Mouse (Mus musculus): ENCODE results near the gene Camk2d. TPM values are rescaled to one million over a fixed set of nuclear protein-coding genes. Genes with fewer than 3 reads are reported as not detected.

Camk2d gene
- total RNA-seq, 1 experiment = 12.4 TPM

GRCm38 (mm10) chr3:126795904-126796303 lies 199.8 kb downstream of the Camk2d start:
- Histone ChIP-seq H3K4me3 (ENCODE audit: insufficient read depth in 1 of 2, low read depth in 1 of 2, low read length in 2 of 2, poor library complexity in 1 of 2, severe bottlenecking in 1 of 2) (no peak overlapping the region), H3K27ac (ENCODE audit: insufficient read depth, low read depth, low read length, poor library complexity, severe bottlenecking) (no peak overlapping the region), H3K4me1 (ENCODE audit: control insufficient read depth in 2 of 2, insufficient read depth in 2 of 2, low read length in 2 of 2, poor library complexity in 1 of 2) (no peaks in the 10 kb centered on the region), H3K9ac (ENCODE audit: insufficient read depth, low read depth, low read length, poor library complexity, severe bottlenecking) (no peak overlapping the region), H3K9me3 (ENCODE audit: control insufficient read depth, insufficient read depth, low read depth, low read length) (no peaks in the 10 kb centered on the region), H3K36me3 (ENCODE audit: control insufficient read depth, insufficient read depth, low read length, poor library complexity, severe bottlenecking) (no peaks in the 10 kb centered on the region)
- DNase-seq (ENCODE audit: low read depth, low spot score) = no peak
- in situ Hi-C loops (cut with MboI; ENCODE audit: low sequenced_read_pairs in 2 of 2, unreplicated experiment in 2 of 2) = no loop called here
- TF ChIP-seq HCFC1 (IDR thresholded peaks at IDR 0.05; ENCODE audit: borderline replicate concordance, insufficient read depth, low read length) = no peak
- no peak for TF ChIP-seq ZC3H11A (IDR thresholded peaks at IDR 0.05; ENCODE audit: borderline replicate concordance, low read depth, low read length)
- TF ChIP-seq CHD2 (IDR thresholded peaks at IDR 0.05; ENCODE audit: low read depth, low read length) = no peak
- TF ChIP-seq MAFK (IDR thresholded peaks at IDR 0.05; ENCODE audit: insufficient read depth, low read depth, low read length) = no peak
- TF ChIP-seq ZNF384 (IDR thresholded peaks at IDR 0.05; ENCODE audit: low read depth, low read length) = no peak

- in situ Hi-C loops (cut with MboI; ENCODE audit: low sequenced_read_pairs in 2 of 2, unreplicated experiment in 2 of 2) = no loop called here
- no peak for DNase-seq (ENCODE audit: low read depth, low spot score)
- Histone ChIP-seq H3K9me3 (ENCODE audit: control insufficient read depth, insufficient read depth, low read depth, low read length) (no peaks in the 10 kb centered on the region), H3K4me1 (ENCODE audit: control insufficient read depth in 2 of 2, insufficient read depth in 2 of 2, low read length in 2 of 2, poor library complexity in 1 of 2) (no peaks in the 10 kb centered on the region), H3K36me3 (ENCODE audit: control insufficient read depth, insufficient read depth, low read length, poor library complexity, severe bottlenecking) (no peaks in the 10 kb centered on the region), H3K9ac (ENCODE audit: insufficient read depth, low read depth, low read length, poor library complexity, severe bottlenecking) (no peak overlapping the region), H3K27ac (ENCODE audit: insufficient read depth, low read depth, low read length, poor library complexity, severe bottlenecking) (no peak overlapping the region), H3K4me3 (ENCODE audit: insufficient read depth in 1 of 2, low read depth in 1 of 2, low read length in 2 of 2, poor library complexity in 1 of 2, severe bottlenecking in 1 of 2) (no peak overlapping the region)
- no peak for TF ChIP-seq ZNF384 (IDR thresholded peaks at IDR 0.05; ENCODE audit: low read depth, low read length)
- no peak for TF ChIP-seq ZC3H11A (IDR thresholded peaks at IDR 0.05; ENCODE audit: borderline replicate concordance, low read depth, low read length)
- no peak for TF ChIP-seq CHD2 (IDR thresholded peaks at IDR 0.05; ENCODE audit: low read depth, low read length)
- TF ChIP-seq MAFK (IDR thresholded peaks at IDR 0.05; ENCODE audit: insufficient read depth, low read depth, low read length) = no peak
Measured at GRCm38 (mm10) chr3:126797025-126797424, 200.9 kb downstream of the Camk2d start.

GRCm38 (mm10) chr3:126797810-126798209 lies 201.7 kb downstream of the Camk2d start:
- in situ Hi-C loops (cut with MboI; ENCODE audit: low sequenced_read_pairs in 2 of 2, unreplicated experiment in 2 of 2) = no loop called here
- TF ChIP-seq HCFC1 (IDR thresholded peaks at IDR 0.05; ENCODE audit: borderline replicate concordance, insufficient read depth, low read length) (no peak), ZNF384 (IDR thresholded peaks at IDR 0.05; ENCODE audit: low read depth, low read length) (no peak), MAFK (IDR thresholded peaks at IDR 0.05; ENCODE audit: insufficient read depth, low read depth, low read length) (no peak), CHD2 (IDR thresholded peaks at IDR 0.05; ENCODE audit: low read depth, low read length) (no peak), ZC3H11A (IDR thresholded peaks at IDR 0.05; ENCODE audit: borderline replicate concordance, low read depth, low read length) (no peak)
- no peak overlapping the region for H3K27ac ChIP-seq (ENCODE audit: insufficient read depth, low read depth, low read length, poor library complexity, severe bottlenecking)
- no peaks in the 10 kb centered on the region for H3K36me3 ChIP-seq (ENCODE audit: control insufficient read depth, insufficient read depth, low read length, poor library complexity, severe bottlenecking)
- H3K4me1 ChIP-seq (ENCODE audit: control insufficient read depth in 2 of 2, insufficient read depth in 2 of 2, low read length in 2 of 2, poor library complexity in 1 of 2) = no peaks in the 10 kb centered on the region
- no peak for DNase-seq (ENCODE audit: low read depth, low spot score)
- H3K9me3 ChIP-seq (ENCODE audit: control insufficient read depth, insufficient read depth, low read depth, low read length) = no peaks in the 10 kb centered on the region
- H3K9ac ChIP-seq (ENCODE audit: insufficient read depth, low read depth, low read length, poor library complexity, severe bottlenecking) = no peak overlapping the region
- H3K4me3 ChIP-seq (ENCODE audit: insufficient read depth in 1 of 2, low read depth in 1 of 2, low read length in 2 of 2, poor library complexity in 1 of 2, severe bottlenecking in 1 of 2) = no peak overlapping the region

GRCm38 (mm10) chr3:126802988-126803387 lies 206.9 kb downstream of the Camk2d start:
- Histone ChIP-seq H3K36me3 (ENCODE audit: control insufficient read depth, insufficient read depth, low read length, poor library complexity, severe bottlenecking) (no peaks in the 10 kb centered on the region), H3K4me3 (ENCODE audit: insufficient read depth in 1 of 2, low read depth in 1 of 2, low read length in 2 of 2, poor library complexity in 1 of 2, severe bottlenecking in 1 of 2) (no peak overlapping the region), H3K9ac (ENCODE audit: insufficient read depth, low read depth, low read length, poor library complexity, severe bottlenecking) (no peak overlapping the region), H3K9me3 (ENCODE audit: control insufficient read depth, insufficient read depth, low read depth, low read length) (no peaks in the 10 kb centered on the region), H3K4me1 (ENCODE audit: control insufficient read depth in 2 of 2, insufficient read depth in 2 of 2, low read length in 2 of 2, poor library complexity in 1 of 2) (no peaks in the 10 kb centered on the region), H3K27ac (ENCODE audit: insufficient read depth, low read depth, low read length, poor library complexity, severe bottlenecking) (no peak overlapping the region)
- in situ Hi-C loops (cut with MboI; ENCODE audit: low sequenced_read_pairs in 2 of 2, unreplicated experiment in 2 of 2) = no loop called here
- TF ChIP-seq ZC3H11A (IDR thresholded peaks at IDR 0.05; ENCODE audit: borderline replicate concordance, low read depth, low read length) = no peak
- TF ChIP-seq MAFK (IDR thresholded peaks at IDR 0.05; ENCODE audit: insufficient read depth, low read depth, low read length) = no peak
- TF ChIP-seq ZNF384 (IDR thresholded peaks at IDR 0.05; ENCODE audit: low read depth, low read length) = no peak
- TF ChIP-seq CHD2 (IDR thresholded peaks at IDR 0.05; ENCODE audit: low read depth, low read length) = no peak
- no peak for TF ChIP-seq HCFC1 (IDR thresholded peaks at IDR 0.05; ENCODE audit: borderline replicate concordance, insufficient read depth, low read length)
- DNase-seq (ENCODE audit: low read depth, low spot score) = no peak

GRCm38 (mm10) chr3:126804968-126805367 lies 208.9 kb downstream of the Camk2d start:
- Histone ChIP-seq H3K4me3 (ENCODE audit: insufficient read depth in 1 of 2, low read depth in 1 of 2, low read length in 2 of 2, poor library complexity in 1 of 2, severe bottlenecking in 1 of 2) (no peak overlapping the region), H3K36me3 (ENCODE audit: control insufficient read depth, insufficient read depth, low read length, poor library complexity, severe bottlenecking) (no peaks in the 10 kb centered on the region), H3K4me1 (ENCODE audit: control insufficient read depth in 2 of 2, insufficient read depth in 2 of 2, low read length in 2 of 2, poor library complexity in 1 of 2) (no peaks in the 10 kb centered on the region), H3K27ac (ENCODE audit: insufficient read depth, low read depth, low read length, poor library complexity, severe bottlenecking) (no peak overlapping the region), H3K9ac (ENCODE audit: insufficient read depth, low read depth, low read length, poor library complexity, severe bottlenecking) (no peak overlapping the region), H3K9me3 (ENCODE audit: control insufficient read depth, insufficient read depth, low read depth, low read length) (no peaks in the 10 kb centered on the region)
- no peak for DNase-seq (ENCODE audit: low read depth, low spot score)
- in situ Hi-C loops (cut with MboI; ENCODE audit: low sequenced_read_pairs in 2 of 2, unreplicated experiment in 2 of 2) = no loop called here
- no peak for TF ChIP-seq ZNF384 (IDR thresholded peaks at IDR 0.05; ENCODE audit: low read depth, low read length)
- no peak for TF ChIP-seq HCFC1 (IDR thresholded peaks at IDR 0.05; ENCODE audit: borderline replicate concordance, insufficient read depth, low read length)
- no peak for TF ChIP-seq MAFK (IDR thresholded peaks at IDR 0.05; ENCODE audit: insufficient read depth, low read depth, low read length)
- TF ChIP-seq CHD2 (IDR thresholded peaks at IDR 0.05; ENCODE audit: low read depth, low read length) = no peak
